Comparison of ENCODE assay signal across 9 mouse cellular contexts in the genomic region with DNA sequence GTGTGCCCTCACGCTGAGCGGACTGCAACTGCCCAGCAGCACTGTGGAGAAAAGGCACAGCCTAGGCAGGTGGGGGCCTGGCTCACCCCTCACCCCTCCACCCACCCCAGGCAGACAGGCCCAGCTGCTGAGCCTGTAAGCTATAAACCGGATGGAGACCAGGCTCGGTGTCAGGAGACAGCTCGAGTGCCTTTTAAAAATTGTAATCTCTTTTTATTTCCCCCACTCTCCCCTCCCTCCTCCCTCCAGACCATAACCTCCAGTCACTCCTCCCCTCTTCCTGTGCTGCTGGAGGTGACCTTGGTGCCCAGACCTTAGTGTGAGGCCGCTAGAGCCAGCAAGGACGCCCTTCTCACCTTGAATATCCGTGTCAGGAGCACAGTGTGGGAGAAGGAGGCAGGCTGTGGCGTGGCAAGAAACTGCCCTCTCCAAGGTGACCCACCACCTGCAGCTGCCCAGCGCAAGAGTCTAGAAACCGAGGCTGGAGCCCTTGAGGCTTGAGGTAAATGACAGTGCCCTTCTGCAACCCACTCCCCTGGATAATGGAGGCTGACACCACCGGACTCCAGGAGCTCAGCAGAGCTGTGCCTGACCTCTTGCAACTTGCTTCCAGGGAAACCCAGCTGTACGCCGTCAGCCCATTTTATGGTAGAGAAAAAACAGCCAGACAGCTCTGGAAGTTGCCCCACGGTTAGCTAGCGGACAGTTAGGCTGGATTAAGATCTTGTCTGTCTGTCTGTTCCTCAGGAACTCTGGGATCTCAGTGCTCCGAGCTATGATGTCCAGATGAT. TPM values are rescaled to one million over a fixed set of nuclear protein-coding genes. Genes with fewer than 3 reads are reported as not detected.
DNase-seq lines count a peak whose midpoint lies in the region; ATAC-seq and TF ChIP-seq lines count a peak whose summit lies in the region.
"Had no signal": no experiment of that assay in that cellular context is flagged by ENCODE, and none has a peak within 500 bp of the region (broad histone marks: within the 10 kb centered on the region; RNA-seq: fewer than 3 reads in every experiment).

No protein-coding gene starts in this region.

- peak; percentile 38 for DNase-seq in embryo, embryonic 10 days (ENCODE audit: low spot score)
- DNase-seq in embryo, embryonic 10.5 days (ENCODE audit: low spot score), result no peak
- DNase-seq in kidney, postnatal 36 days, result peak; percentile 55 to 72
- no peak for DNase-seq in layer of hippocampus, adult 11-12 months (ENCODE audit: low spot score)
- no peak for DNase-seq in spleen, postnatal 14 days (ENCODE audit: low spot score in 2 of 2)

- peak; percentile 72; the same call in 1 of the 2 replicates for ATAC-seq in heart, embryonic 14.5 days (ENCODE audit: insufficient number of reproducible peaks, insufficient read depth, low FRiP score, low read depth)
- no peak for ATAC-seq in megakaryocyte progenitor cell, adult 5-6 weeks (replicated peaks; ENCODE audit: poor library complexity)

- H3K4me3 ChIP-seq in ES-Bruce4 (ENCODE audit: low read depth, low read length), result no peak overlapping the region
- peak overlapping the region; percentile 37 to 40 for H3K4me3 ChIP-seq in heart, embryonic 14.5 days (ENCODE audit: control insufficient read depth in 1 of 2, insufficient read depth in 1 of 2, low read depth in 1 of 2, low read length in 2 of 2)
- H3K4me3 ChIP-seq: limb, embryonic 15.5 days had no signal

- H3K4me2 ChIP-seq in heart, embryonic 14.5 days (ENCODE audit: low read length), result peak overlapping the region; percentile 73
- H3K4me2 ChIP-seq: limb, embryonic 15.5 days had no signal

- no peaks in the 10 kb centered on the region for H3K36me3 ChIP-seq in ES-Bruce4 (ENCODE audit: control insufficient read depth, insufficient read depth, low read length, poor library complexity, severe bottlenecking)
- no peaks in the 10 kb centered on the region for H3K36me3 ChIP-seq in heart, embryonic 14.5 days (ENCODE audit: control insufficient read depth, insufficient read depth, low read length)
- H3K36me3 ChIP-seq: limb, embryonic 15.5 days had no signal

- WGBS in heart, embryonic 14.5 days, result 33% methylated on average over 17 of the region's 17 CpGs

- no peaks in the 10 kb centered on the region for H3K27me3 ChIP-seq in ES-Bruce4 (ENCODE audit: control insufficient read depth, insufficient read depth, low read length, poor library complexity, severe bottlenecking)
- no peaks in the 10 kb centered on the region for H3K27me3 ChIP-seq in heart, embryonic 14.5 days (ENCODE audit: control insufficient read depth, insufficient read depth, low read length)

- no peak overlapping the region for H3K9ac ChIP-seq in ES-Bruce4 (ENCODE audit: low read depth, poor library complexity, severe bottlenecking)
- peak overlapping the region; percentile 86 for H3K9ac ChIP-seq in heart, embryonic 14.5 days (ENCODE audit: low read length)
- H3K9ac ChIP-seq: limb, embryonic 15.5 days had no signal

- peaks cover 12% of the 10 kb centered on the region for H3K4me1 ChIP-seq in ES-Bruce4 (ENCODE audit: control insufficient read depth, insufficient read depth, low read length)
- peaks cover 40 to 54% of the 10 kb centered on the region in 2 experiments for H3K4me1 ChIP-seq in heart, embryonic 14.5 days (ENCODE audit: control insufficient read depth in 2 of 2, insufficient read depth in 2 of 2, low read length in 2 of 2)

- no peak for TF ChIP-seq POLR2A in ES-Bruce4 (IDR thresholded peaks at IDR 0.05; ENCODE audit: insufficient read depth, low read length)

- no peak for TF ChIP-seq CTCF in ES-Bruce4 (IDR thresholded peaks at IDR 0.05; ENCODE audit: low read depth, low read length)

- no peaks in the 10 kb centered on the region for H3K9me3 ChIP-seq in ES-Bruce4 (replicated peaks; ENCODE audit: control insufficient read depth, insufficient read depth, low read length, poor library complexity, severe bottlenecking)
- 0 out of 2 replicates have a peak, but pooled peaks cover 4% of the 10 kb centered on the region for H3K9me3 ChIP-seq in heart, embryonic 14.5 days (ENCODE audit: control insufficient read depth, low read length)
- H3K9me3 ChIP-seq: limb, embryonic 15.5 days had no signal

- peak overlapping the region; percentile 58 for H3K27ac ChIP-seq in ES-Bruce4 (ENCODE audit: insufficient read depth, low read length)
- H3K27ac ChIP-seq in heart, embryonic 14.5 days (replicated peaks in 1 of 2; ENCODE audit: control insufficient read depth in 1 of 2, insufficient read depth in 1 of 2, low read depth in 2 of 2, low read length in 2 of 2), result peak overlapping the region; percentile 97 to 98
- H3K27ac ChIP-seq: limb, embryonic 15.5 days had no signal

- peak; percentile 43; the same call in 1 of the 2 replicates for TF ChIP-seq EP300 in ES-Bruce4 (IDR thresholded peaks at IDR 0.05; ENCODE audit: insufficient read depth, low read depth, low read length)

RNA-seq across cellular contexts. Expression of a gene that starts 13.5 kb away (rescaled TPM):
- polyA plus RNA-seq in ES-Bruce4 (2011; ENCODE audit: insufficient read depth, insufficient read length, low read depth, missing spikeins), result 44.0 and 50.3 TPM in 2 replicates
- 68.8 and 74.1 TPM in 2 replicates for polyA plus RNA-seq in heart, embryonic 14.5 days (2014; fragmentation: Nextera tagmentation; extraction: Ambion mirVana)
- 31.6 and 33.3 TPM in 2 replicates for total RNA-seq in megakaryocyte progenitor cell, adult 5-6 weeks (2015)
- total RNA-seq in megakaryocyte progenitor cell, adult 5-6 weeks (2017), result 40.2 and 41.2 TPM in 2 replicates

Comparison
In these comparisons a context has a peak if more than half of its experiments do, and no peak if none do; other contexts are left out.
1. DNase-seq: peak in embryo, embryonic 10 days (single experiment) and kidney, postnatal 36 days (2 of 2); none in embryo, embryonic 10.5 days (single experiment), layer of hippocampus, adult 11-12 months (single experiment) and spleen, postnatal 14 days (0 of 2).